Mouse (Mus musculus) cerebellum, adult 2 months (tissue): ENCODE data around the gene Psme3.

ENCODE experiments used
- CTCF ChIP-seq: fragments of 200-500 bp; IDR thresholded peaks from 2 replicates; pipeline ENCODE4 v1.5.1; 2011; ENCODE audit warnings: low read depth, mild to moderate bottlenecking, control low read depth, low read length, moderate library complexity, borderline replicate concordance; ENCODE audit not compliant: insufficient read depth
- POLR2A ChIP-seq: fragments of 200-500 bp; IDR thresholded peaks from 2 replicates; pipeline ENCODE4 v1.6.1; 2011; ENCODE audit warnings: low read length, control low read depth, borderline replicate concordance; ENCODE audit not compliant: insufficient read depth

DNA sequence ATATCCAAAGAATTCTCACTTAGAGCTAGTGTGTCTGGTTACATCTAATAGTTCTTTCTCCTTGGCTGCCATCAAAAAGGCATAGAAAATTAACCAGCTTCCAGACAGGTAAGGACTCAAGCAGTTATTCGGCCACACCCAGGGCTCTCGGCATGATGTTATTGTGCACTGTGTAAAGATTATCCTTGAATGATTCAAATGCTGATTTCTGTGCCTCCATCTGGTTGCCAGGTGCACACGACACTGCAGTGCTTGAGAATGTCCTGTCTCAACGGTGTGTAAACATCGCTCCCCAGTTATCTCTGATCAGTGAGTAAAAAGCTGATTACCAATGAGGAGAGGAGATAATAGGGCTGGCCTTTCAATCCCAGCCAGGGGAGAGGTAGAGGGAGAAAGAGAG lies 8.3 kb upstream of the Psme3 start:
- TF ChIP-seq POLR2A (no peak), CTCF (no peak)
